Mouse (Mus musculus): ENCODE results near the gene Nt5dc3.

- TF ChIP-seq GATA1 (IDR thresholded peaks at IDR 0.05; ENCODE audit: low read length) (no peak), TAL1 (IDR thresholded peaks at IDR 0.05; ENCODE audit: low read length) (no peak)
Measured at GRCm38 (mm10) chr10:86789146-86789672, 10.4 kb downstream of the Nt5dc3 start.

All from erythroblast, embryonic 14.5 days (primary cell).